Mouse (Mus musculus) adrenal gland, adult 2 months (tissue): Measurements from ENCODE around the gene St7. TPM values are rescaled to one million over a fixed set of nuclear protein-coding genes. Genes with fewer than 3 reads are reported as not detected.

Source experiments
- DNase-seq: peaks from one replicate; pipeline ENCODE4 v3.0.0; 2021
- polyA plus RNA-seq: library from polyadenylated mRNA; depleted of rRNA; stranded (reverse); fragments of >200 nt; gene quantifications from 2 replicates; pipeline ENCODE4 v1.2.3, GENCODE M21; 2012
- total RNA-seq, 2 experiments: library from RNA; stranded (reverse); gene quantifications; 2 replicates each; pipeline ENCODE4 v1.2.3; 2021

St7 gene
- total and polyA plus RNA-seq, 3 experiments = 8.1 to 28.2 (median 26.4) TPM

GRCm38 (mm10) chr6:17816865-17817435 is 124.2 kb downstream of the St7 start:
- DNase-seq = peak; percentile 27

DNA sequence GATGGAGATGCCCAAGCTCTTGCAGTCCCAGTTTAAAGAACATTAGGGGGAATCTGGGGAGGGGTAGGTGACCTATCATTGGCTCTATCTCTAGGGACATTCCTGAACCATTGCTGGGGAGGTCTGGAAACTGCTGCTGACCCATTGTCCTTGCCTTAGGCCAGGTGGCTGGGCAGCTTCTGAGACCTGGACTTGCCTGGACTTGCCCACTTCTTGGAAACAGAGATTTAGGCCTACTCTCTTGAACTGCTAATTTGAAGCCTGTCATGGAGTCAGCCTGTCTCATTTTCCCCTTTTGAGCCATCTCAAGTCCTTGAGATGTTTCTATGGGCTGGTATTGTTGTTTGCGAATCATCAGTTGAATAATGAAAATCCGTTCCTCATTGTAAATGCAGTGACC is 130.9 kb downstream of the St7 start:
- DNase-seq = no peak

- DNase-seq = no peak
Measured at GRCm38 (mm10) chr6:17824735-17825134, 132.0 kb downstream of the St7 start.

DNA sequence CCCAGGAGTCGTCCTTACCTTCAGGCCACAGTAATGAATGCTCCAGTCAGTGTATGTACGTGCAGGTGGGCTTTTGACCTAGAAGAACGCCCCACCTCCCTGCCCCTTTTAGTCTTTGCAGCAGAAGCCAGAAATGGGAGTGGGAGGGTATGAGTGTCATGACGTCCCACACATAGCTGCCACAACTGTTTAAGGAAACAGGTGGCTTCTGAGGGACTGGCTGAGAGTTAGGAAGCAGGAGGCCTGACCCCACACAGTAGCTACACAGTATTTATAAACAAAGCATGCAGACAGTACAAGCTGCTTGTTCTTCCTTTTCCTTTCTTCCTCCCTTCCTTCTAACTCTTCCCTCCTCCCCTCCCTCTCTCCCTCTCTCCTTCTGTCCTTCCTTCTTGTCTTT is 135.6 kb downstream of the St7 start:
- DNase-seq = no peak

DNA sequence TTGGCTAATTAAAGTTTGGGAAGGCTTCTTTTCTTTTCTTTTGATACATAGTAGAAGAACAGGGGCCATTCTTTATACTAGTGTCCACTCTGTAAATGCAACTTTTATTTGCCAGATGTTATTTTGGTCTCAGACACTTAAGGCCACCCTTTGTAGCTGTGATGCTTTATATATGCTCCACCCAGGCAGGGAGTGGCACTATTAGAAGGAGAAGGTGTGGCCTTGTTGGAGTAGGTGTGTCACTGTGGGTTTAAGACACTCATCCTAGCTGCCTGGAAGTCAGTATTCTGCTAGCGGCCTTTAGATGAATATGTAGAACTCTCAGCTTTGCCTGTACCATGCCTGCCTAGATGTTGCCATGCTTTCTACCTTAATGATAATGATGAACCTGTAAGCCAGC is 137.2 kb downstream of the St7 start:
- no peak for DNase-seq

DNA sequence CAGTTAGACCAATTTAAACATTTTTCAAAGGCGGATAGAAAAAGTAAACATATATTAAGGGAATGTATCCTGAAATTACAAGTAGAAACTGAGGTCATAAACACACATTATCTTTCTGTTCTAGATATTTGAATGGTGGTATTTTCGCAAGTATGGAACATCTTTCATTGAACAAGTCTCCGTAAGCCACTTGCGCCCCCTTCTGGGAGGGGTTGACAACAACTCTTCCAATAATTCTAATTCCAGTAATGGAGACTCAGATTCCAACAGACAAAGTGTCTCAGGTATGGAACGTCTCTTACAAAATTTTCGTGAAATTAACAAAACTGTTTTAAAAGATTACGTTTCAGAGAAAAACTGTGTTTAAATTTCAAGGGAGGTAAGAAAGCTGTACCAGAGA is 141.8 kb downstream of the St7 start:
- peak; percentile 65 for DNase-seq

DNA sequence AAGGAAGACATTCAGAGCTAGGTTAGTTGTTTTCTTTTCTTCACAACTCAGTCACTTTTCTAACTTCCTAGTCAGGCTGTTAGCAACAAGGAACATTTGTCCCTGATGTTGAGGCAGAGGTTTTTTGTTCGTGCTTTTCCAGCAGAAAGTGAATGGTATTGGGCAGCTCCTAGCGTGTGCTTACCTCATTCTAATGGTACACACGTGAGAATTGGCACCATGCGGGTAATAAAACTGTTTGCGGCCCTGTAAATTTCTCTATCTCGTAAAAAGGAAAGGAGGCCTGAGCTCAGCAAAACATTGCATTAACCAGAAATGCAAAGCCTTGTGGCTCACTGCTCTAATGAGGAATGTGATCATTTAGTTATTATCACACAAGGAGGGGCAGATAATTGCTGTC is 143.0 kb downstream of the St7 start:
- DNase-seq = no peak

- no peak for DNase-seq
Measured at GRCm38 (mm10) chr6:17837676-17838075, 144.9 kb downstream of the St7 start.

DNA sequence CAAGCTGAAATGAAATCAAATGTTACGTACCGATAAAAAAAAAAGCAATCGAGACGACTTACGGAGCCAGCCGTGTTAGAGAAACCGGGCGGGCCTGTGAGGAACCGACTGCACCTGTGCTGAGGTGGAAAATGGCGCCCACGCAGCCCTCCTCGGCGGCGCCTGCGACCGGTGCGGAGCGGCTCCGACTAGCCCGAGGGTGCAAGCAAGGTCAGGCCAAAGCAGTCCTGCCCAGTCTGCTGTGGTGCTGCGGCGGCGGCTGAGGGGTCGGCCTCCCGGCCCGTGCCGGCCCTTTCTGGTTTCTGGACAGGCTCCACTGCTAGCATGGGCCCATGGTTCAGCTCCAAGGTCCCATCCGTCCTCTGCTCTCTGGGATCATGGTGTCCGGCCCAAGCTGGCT is 147.7 kb downstream of the St7 start:
- DNase-seq = no peak

DNA sequence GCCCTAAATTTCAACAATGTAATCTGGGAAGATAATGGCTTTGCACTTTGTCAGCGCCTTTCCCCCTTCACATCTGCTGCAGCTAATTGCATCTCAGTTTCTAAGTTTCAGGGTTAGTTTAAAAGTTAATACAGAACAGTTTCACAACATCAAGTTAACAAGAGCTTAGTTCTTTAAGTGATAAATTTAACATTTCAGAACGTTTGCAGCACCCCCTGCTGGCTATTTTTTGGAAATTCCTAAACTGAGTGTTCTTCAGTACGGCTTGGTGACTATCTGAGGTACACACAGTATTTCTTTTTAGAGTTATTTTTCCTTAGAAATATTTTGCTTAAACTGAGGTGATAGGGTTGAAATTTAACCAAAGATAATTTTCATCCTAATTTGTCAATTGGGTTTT is 150.0 kb downstream of the St7 start:
- DNase-seq = peak; percentile 42

DNA sequence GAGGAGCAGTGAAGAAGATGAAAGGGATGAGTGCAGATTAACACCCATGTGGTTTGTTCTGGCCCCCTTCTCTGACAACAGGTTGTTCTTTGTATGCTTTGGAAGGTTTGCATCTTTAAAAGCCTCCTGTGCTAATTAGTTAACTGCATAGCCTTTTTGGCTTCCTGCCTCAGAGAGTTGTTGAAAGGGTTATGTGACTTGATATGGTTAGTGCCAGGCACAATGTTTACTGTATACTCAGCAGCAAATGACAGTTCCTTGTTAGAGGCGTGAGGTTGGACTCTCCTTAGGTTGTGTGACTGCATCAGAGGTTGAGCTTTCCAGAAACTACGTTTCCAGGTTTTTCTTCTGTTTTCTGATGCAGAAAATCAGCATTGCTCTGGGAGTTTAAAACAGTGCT is 158.6 kb downstream of the St7 start:
- no peak for DNase-seq

DNA sequence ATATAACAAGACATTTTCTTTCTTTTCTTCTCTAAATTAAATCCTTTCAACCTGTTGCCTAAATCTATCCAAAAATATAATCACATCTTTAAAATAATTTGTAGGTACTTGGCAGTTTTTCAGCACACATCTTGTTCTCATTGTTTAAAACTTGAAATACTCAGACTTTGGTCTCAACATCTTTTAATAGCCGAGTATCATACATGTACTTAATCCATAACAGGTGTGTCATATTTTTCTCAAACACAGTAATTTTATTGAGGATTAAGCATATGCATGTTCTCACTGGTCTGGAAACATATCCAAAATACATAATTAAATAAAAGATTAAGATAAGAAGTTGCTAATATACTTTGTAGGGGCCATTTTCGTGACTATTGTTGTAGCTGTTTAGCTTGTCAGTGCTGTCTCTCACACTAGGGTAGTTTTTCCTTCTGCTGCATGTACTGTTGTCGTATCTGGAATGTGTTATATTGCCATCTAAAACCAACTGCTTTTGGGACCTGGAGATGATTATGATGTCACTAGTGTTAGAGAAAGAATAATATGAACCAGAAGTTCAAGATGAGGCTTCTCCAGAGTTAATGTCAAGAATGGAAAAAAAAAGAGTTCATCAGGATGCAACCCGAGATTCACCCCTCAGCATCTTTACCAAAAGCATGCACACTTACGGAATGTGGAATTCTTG is 161.0 kb downstream of the St7 start:
- no peak for DNase-seq

DNA sequence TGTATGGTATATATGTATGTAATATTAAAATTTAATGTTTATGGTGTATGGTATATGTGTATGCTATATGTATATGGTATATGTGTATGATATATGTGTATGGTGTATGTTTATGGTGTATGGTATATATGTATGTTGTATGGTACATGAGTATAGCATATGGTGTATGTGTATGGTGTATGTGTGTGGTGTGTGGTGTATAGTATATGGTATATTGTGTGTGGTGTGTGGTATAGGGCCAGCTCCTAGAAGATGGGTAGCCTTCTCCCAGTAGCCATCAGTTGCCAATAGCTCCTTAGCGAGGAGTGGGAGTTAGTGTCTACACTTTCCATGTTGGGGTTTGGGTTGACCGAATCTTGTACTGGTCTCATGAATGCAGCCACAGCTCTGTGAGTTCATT is 162.9 kb downstream of the St7 start:
- DNase-seq = no peak

GRCm38 (mm10) chr6:17859564-17859963 is 166.8 kb downstream of the St7 start:
- DNase-seq = no peak

- DNase-seq = no peak
Measured at GRCm38 (mm10) chr6:17860463-17860862, 167.7 kb downstream of the St7 start.

DNA sequence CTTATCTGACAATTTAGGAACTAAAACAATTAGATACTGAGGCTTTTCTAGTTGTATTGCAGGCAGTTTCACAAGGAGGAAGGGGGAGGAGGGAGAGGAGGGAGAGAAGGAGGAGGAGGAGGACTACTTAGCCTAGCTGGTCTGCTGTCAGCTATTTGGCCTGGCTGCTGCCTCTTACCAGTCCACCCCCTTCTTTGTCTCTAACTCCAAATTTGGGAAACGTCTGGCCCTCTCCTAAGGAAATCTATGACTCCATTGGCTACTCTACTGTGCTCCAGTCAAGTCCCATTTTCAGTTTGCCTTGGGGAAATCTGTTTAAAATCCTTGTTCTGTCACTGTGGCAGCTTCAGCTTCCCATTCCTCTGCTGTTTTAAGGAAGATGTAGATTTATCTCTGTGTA is 175.1 kb downstream of the St7 start:
- DNase-seq = no peak

DNA sequence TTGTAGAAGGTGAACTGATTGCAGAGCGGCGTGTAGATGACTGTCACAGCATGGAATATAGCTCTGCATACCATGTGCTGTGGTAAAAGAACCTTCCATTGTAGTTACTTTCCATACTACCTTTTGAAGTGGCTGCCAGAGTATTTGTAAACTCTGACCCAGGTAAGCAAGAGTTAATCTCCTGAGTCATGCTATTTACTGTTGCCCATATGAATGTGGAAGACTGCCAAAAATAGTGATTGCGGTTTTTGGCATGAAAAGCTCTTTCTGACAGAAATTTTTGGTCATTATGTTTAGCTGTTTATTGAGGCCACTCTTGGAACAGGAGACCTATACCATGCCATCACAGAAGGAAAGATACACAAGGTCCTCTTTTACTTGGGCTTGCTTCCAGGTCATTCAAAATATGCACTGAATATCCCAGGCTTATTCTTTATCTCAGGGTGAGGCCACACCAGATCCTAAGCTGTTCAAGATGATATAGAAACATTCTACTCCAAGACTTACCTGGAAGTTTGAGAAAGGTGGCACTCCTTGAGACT is 179.2 kb downstream of the St7 start:
- no peak for DNase-seq

DNA sequence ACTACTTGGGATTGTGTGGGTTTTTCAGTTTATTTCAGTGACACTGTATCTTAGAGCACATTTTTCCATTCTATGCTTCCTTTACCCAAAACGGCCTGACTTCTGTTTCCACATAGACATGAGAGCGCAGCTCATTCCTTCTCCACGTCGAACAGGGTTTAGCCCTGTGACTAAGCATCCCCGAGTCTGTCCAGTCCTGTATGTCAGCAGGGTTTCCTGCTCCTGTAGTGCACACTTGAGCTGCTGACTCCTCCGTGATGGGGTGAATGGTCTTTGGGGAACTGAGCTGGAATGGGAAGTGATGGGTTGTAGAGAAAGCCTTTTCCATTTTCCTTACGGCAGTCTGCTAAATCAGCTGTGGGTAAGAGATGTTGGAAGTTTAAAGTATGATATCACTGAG is 182.9 kb downstream of the St7 start:
- no peak for DNase-seq

- no peak for DNase-seq
Measured at GRCm38 (mm10) chr6:17876023-17876613, 183.4 kb downstream of the St7 start.

- DNase-seq = peak; percentile 83
Measured at GRCm38 (mm10) chr6:17876670-17877179, 184.0 kb downstream of the St7 start.

DNA sequence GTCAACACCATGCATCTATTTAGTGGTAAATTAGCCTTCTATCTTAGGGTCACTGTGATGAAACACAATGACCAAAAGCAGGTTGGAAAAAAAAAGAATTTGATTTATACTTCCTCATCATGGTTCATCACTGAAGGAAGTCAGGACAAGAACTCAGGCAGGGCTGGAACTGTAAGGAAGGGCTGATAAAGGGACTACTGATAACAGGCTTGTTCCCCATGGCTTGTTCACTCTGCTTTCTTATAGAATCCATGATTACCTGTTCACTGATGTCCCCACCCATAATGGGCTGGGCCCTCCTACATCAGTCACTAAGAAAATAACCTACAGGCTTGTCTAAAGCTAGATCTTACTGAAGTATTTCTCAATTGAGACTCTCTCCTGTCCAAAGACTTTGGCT is 190.2 kb downstream of the St7 start:
- no peak for DNase-seq

- no peak for DNase-seq
Measured at GRCm38 (mm10) chr6:17887765-17888164, 195.0 kb downstream of the St7 start.

DNA sequence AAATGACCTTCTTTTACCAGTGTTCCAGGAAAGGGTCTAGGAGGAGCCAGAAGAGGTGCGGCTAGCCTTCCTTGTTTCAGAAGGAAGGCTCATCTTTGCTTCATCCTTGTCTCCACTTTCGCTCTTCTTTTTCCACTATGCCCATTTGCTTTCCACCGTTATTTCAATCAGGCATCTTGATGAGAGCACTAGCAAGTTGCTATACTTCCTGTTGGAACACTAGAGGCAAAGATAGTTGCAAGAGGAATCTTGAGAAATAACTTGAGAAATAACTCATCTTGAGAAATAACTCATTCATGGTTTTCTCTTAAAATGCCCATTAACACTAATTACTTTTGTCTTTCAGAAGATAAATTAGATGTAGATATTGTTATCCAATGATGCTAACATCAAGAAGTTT is 202.8 kb downstream of the St7 start:
- no peak for DNase-seq
